Mouse (Mus musculus) kidney, embryonic 14.5 days (tissue): ENCODE results near the gene F2r. TPM values are rescaled to one million over a fixed set of nuclear protein-coding genes. Genes with fewer than 3 reads are reported as not detected.

Experiments
- ATAC-seq: fragments of 200-750 bp; cut with Nextera tagmentation; 2 replicates; pipeline ENCODE4 v1.8.0; 2017; ENCODE audit warnings: moderate number of reproducible peaks, mild to moderate bottlenecking, moderate TSS enrichment, moderate library complexity; ENCODE audit not compliant: low FRiP score, low TSS enrichment
- H3K27ac ChIP-seq: fragments of 300-500 bp; sonication (generic); 2 replicates; pipeline ENCODE4 v1.5.1; 2014; ENCODE audit warnings: low read depth, mild to moderate bottlenecking, low read length, moderate library complexity, mixed read lengths
- H3K27me3 ChIP-seq: fragments of 300-500 bp; sonication (generic); 2 replicates; pipeline ENCODE4 v1.6.1; 2014; ENCODE audit warnings: mild to moderate bottlenecking, low read length; ENCODE audit not compliant: control insufficient read depth, insufficient read depth
- H3K36me3 ChIP-seq: fragments of 300-500 bp; sonication (generic); 2 replicates; pipeline ENCODE4 v1.6.1; 2014; ENCODE audit warnings: low read length, mixed read lengths; ENCODE audit not compliant: control insufficient read depth, insufficient read depth
- H3K4me1 ChIP-seq: fragments of 300-500 bp; sonication (generic); 2 replicates; pipeline ENCODE4 v1.6.1; 2014; ENCODE audit warnings: low read length, mixed read lengths; ENCODE audit not compliant: control insufficient read depth, insufficient read depth
- H3K4me2 ChIP-seq: fragments of 300-500 bp; sonication (generic); replicated peaks from 2 replicates; pipeline ENCODE4 v1.6.1; 2014; ENCODE audit warnings: low read depth, mild to moderate bottlenecking, low read length
- H3K4me3 ChIP-seq: fragments of 300-500 bp; sonication (generic); 2 replicates; pipeline ENCODE4 v1.5.1; 2014; ENCODE audit warnings: mild to moderate bottlenecking, low read length
- H3K9ac ChIP-seq: fragments of 300-500 bp; sonication (generic); 2 replicates; pipeline ENCODE4 v1.6.1; 2014; ENCODE audit warnings: low read depth, mild to moderate bottlenecking, low read length, moderate library complexity
- H3K9me3 ChIP-seq: fragments of 300-500 bp; sonication (generic); 2 replicates; pipeline ENCODE4 v1.6.1; 2016; ENCODE audit warnings: low read length; ENCODE audit not compliant: control insufficient read depth
- WGBS: fragments of 180-500 bp; shearing (Covaris S2); extraction: QIAGEN DNeasy Blood & Tissue Kit; methylation state at CpG from one replicate; pipeline ENCODE4 v1.1.7; 2014; 5-methylcytosine and 5-hydroxymethylcytosine counted together
- polyA plus RNA-seq: library from polyadenylated mRNA; unstranded; fragments of >200 nt; fragmentation: Nextera tagmentation; extraction: Ambion mirVana; gene quantifications from 2 replicates; pipeline ENCODE4 v1.2.1, GENCODE M21; 2014

Gene F2r
- polyA plus RNA-seq, 1 experiment from 2014 or later: 128 TPM

GRCm38 (mm10) chr13:95638894-95639293 is 20.6 kb upstream of the F2r start:
- no peak overlapping the region for H3K4me3 ChIP-seq
- H3K4me1 ChIP-seq: peaks cover 33% of the 10 kb centered on the region
- ATAC-seq: peak; percentile 56; the same call in 1 of the 2 replicates
- no peak overlapping the region for H3K9ac ChIP-seq
- H3K9me3 ChIP-seq: no peaks in the 10 kb centered on the region
- no peaks in the 10 kb centered on the region for H3K27me3 ChIP-seq
- H3K4me2 ChIP-seq: no peak overlapping the region
- H3K27ac ChIP-seq: peak overlapping the region; percentile 18; the same call in 1 of the 2 replicates
- no peaks in the 10 kb centered on the region for H3K36me3 ChIP-seq
- WGBS: 17% methylated on average over 5 of the region's 5 CpGs

GRCm38 (mm10) chr13:95637737-95638136 is 19.4 kb upstream of the F2r start:
- no peak overlapping the region for H3K4me3 ChIP-seq
- ATAC-seq: no peak
- 85% methylated on average over 10 of the region's 10 CpGs for WGBS
- H3K27me3 ChIP-seq: no peaks in the 10 kb centered on the region
- H3K4me1 ChIP-seq: peaks cover 30% of the 10 kb centered on the region
- no peaks in the 10 kb centered on the region for H3K9me3 ChIP-seq
- H3K27ac ChIP-seq: no peak overlapping the region
- no peaks in the 10 kb centered on the region for H3K36me3 ChIP-seq
- no peak overlapping the region for H3K9ac ChIP-seq
- H3K4me2 ChIP-seq: no peak overlapping the region

- no peak overlapping the region for H3K4me2 ChIP-seq
- no peaks in the 10 kb centered on the region for H3K27me3 ChIP-seq
- no peaks in the 10 kb centered on the region for H3K36me3 ChIP-seq
- H3K4me3 ChIP-seq: no peak overlapping the region
- ATAC-seq: no peak
- no peak overlapping the region for H3K9ac ChIP-seq
- no peaks in the 10 kb centered on the region for H3K9me3 ChIP-seq
- H3K4me1 ChIP-seq: peaks cover 16% of the 10 kb centered on the region
- 93% methylated on average over 12 of the region's 12 CpGs for WGBS
- H3K27ac ChIP-seq: no peak overlapping the region
Measured at GRCm38 (mm10) chr13:95635301-95635700, 17.0 kb upstream of the F2r start.

- Histone ChIP-seq H3K27ac (no peak overlapping the region; the same call in 1 of the 2 replicates), H3K36me3 (no peaks in the 10 kb centered on the region), H3K9ac (no peak overlapping the region), H3K4me1 (peaks cover 14% of the 10 kb centered on the region), H3K4me2 (no peak overlapping the region), H3K27me3 (no peaks in the 10 kb centered on the region), H3K4me3 (no peak overlapping the region), H3K9me3 (no peaks in the 10 kb centered on the region)
- no peak for ATAC-seq
- 36% methylated on average over 2 of the region's 2 CpGs for WGBS
Measured at GRCm38 (mm10) chr13:95634451-95634850, 16.2 kb upstream of the F2r start.

GRCm38 (mm10) chr13:95633384-95633783 is 15.1 kb upstream of the F2r start:
- H3K9ac ChIP-seq: no peak overlapping the region
- no peak overlapping the region; the same call in 1 of the 2 replicates for H3K27ac ChIP-seq
- no peak overlapping the region for H3K4me2 ChIP-seq
- peaks cover 4% of the 10 kb centered on the region; the same call in 1 of the 2 replicates for H3K4me1 ChIP-seq
- WGBS: 65% methylated on average over 2 of the region's 2 CpGs
- no peaks in the 10 kb centered on the region for H3K9me3 ChIP-seq
- no peaks in the 10 kb centered on the region for H3K27me3 ChIP-seq
- no peak overlapping the region for H3K4me3 ChIP-seq
- ATAC-seq: no peak
- H3K36me3 ChIP-seq: no peaks in the 10 kb centered on the region

- H3K27ac ChIP-seq: no peak overlapping the region
- no peak overlapping the region for H3K9ac ChIP-seq
- H3K9me3 ChIP-seq: no peaks in the 10 kb centered on the region
- 88% methylated on average over 6 of the region's 6 CpGs for WGBS
- no peaks in the 10 kb centered on the region for H3K36me3 ChIP-seq
- ATAC-seq: no peak
- H3K4me2 ChIP-seq: no peak overlapping the region
- H3K4me1 ChIP-seq: 0 out of 2 replicates have a peak, but pooled peaks cover 2% of the 10 kb centered on the region
- H3K4me3 ChIP-seq: no peak overlapping the region
- H3K27me3 ChIP-seq: no peaks in the 10 kb centered on the region
Measured at GRCm38 (mm10) chr13:95632144-95632543, 13.9 kb upstream of the F2r start.

GRCm38 (mm10) chr13:95630747-95631146 is 12.5 kb upstream of the F2r start:
- WGBS: 56% methylated on average over 2 of the region's 2 CpGs
- Histone ChIP-seq H3K36me3 (no peaks in the 10 kb centered on the region), H3K9ac (no peak overlapping the region), H3K4me1 (no peaks in the 10 kb centered on the region), H3K4me3 (no peak overlapping the region), H3K27me3 (no peaks in the 10 kb centered on the region), H3K27ac (no peak overlapping the region), H3K4me2 (no peak overlapping the region), H3K9me3 (no peaks in the 10 kb centered on the region)
- ATAC-seq: no peak

- no peak for ATAC-seq
- no peak overlapping the region for H3K4me3 ChIP-seq
- no peak overlapping the region for H3K27ac ChIP-seq
- H3K9ac ChIP-seq: no peak overlapping the region
- no peaks in the 10 kb centered on the region for H3K27me3 ChIP-seq
- H3K4me2 ChIP-seq: no peak overlapping the region
- WGBS: 86% methylated on average over 10 of the region's 10 CpGs
- no peaks in the 10 kb centered on the region for H3K36me3 ChIP-seq
- H3K9me3 ChIP-seq: no peaks in the 10 kb centered on the region
- no peaks in the 10 kb centered on the region for H3K4me1 ChIP-seq
Measured at GRCm38 (mm10) chr13:95629751-95630150, 11.5 kb upstream of the F2r start.

- H3K4me2 ChIP-seq: no peak overlapping the region
- H3K27ac ChIP-seq: no peak overlapping the region
- H3K27me3 ChIP-seq: no peaks in the 10 kb centered on the region
- ATAC-seq: no peak
- no peaks in the 10 kb centered on the region for H3K4me1 ChIP-seq
- no peak overlapping the region for H3K9ac ChIP-seq
- no peaks in the 10 kb centered on the region for H3K36me3 ChIP-seq
- no peaks in the 10 kb centered on the region for H3K9me3 ChIP-seq
- no peak overlapping the region for H3K4me3 ChIP-seq
- 56% methylated on average over 7 of the region's 7 CpGs for WGBS
Measured at GRCm38 (mm10) chr13:95626696-95627095, 8.4 kb upstream of the F2r start.
